Mouse (Mus musculus) cerebellum, postnatal 25 days (tissue): ENCODE data around the gene Zfp618.

ENCODE experiments used
- DNase-seq, 2 experiments: peaks; one replicate each; pipeline ENCODE4 v3.0.0; 2021; ENCODE audit warnings: mixed read lengths in 2 of 2

Zfp618 gene

DNA sequence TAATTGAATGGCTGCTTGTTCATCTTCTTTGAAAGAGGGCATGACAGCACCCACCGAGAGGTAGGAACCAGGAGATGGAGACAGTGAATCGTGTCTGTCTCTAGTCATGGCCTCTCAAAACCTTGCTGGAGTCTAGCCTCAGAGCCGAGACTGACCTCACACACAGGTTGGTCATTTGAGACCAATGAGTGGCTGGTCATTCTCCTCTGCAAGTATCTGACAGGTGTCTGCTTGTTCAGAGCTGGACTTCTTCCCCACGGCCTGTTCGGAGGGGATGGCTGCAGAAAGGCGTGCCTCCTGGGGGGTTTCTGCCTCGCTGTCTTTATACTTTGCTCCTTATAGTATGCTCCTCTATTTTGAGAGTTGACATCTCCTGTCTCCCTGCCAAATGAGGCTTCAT is 70.6 kb downstream of the Zfp618 start:
- DNase-seq = no peak

DNA sequence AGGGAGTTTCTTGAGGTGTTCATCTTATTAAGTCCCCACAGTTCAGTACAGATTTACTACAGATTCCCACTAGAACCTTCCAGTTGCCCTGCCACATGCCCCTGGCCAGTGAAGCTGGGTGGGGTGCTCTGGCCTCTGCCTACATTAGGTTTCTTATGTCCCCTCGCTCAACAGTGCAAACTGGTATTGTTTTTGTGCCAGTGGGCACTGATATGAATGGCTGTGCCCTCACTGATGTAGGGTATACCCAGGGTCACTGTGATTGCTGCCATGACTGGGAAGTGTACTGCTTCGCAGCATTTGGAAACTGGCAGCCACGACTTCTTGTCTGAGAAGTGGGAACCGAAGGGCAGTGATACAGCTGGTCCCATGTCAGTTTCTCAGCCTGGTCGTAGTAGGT is 71.4 kb downstream of the Zfp618 start:
- DNase-seq = no peak

DNA sequence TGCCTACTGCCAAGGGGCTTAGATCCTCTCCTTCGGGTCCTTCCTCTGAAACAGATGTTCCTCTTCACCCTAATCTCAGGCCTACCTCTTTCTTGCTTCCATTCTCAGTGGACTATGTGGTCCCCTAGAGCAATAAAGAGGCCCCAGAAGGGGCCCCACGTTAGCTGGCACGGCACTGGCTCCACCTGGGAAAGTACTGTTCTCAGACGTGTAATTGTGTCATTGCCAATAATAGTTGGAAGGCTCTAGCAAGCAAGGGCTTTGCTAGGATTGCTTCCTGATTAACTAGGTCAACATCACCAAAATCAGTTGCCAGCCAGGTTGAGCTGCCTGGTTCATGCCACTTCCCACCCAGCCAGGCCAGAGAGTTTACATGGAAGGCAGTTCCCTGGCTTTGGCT is 72.2 kb downstream of the Zfp618 start:
- DNase-seq = no peak

DNA sequence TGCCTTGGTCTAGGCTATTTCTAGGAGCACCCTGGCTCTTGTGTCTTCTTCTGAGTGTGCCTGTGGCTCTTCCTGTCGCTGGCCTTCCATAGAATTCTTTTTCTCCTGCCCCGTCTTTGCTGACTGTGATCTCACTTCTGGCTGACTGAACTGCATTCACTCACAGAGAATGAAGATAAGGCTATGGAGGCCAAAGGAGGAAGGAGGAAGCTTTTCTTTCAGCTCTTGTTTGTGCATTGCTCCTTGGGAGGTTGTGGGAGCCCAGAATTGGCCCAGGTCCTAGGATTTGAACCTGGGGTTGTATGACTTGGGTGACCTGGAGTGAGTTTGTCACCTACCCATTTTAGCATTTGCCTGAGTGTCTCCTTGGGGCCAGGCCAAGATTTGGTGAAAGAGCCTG is 72.9 kb downstream of the Zfp618 start:
- no peak for DNase-seq

DNA sequence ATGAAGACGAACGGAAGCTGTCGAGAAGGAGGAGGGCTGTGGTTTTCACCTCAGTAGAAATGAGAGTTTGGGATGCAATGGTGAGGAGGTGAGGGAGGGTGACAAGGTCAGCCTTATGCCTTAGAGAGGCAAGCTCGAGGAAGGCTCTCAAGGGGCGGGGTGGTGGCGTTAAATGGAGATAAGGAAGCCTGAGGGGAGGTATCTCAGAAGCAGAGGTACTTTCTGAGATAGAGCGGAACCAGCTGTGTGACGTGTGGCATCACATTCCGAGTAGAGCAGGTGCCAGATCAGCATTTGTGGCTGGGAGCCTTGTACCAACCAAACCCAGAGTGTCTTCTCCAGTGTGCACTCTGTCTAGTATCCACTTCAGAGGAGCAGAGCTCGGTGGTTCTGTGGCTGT is 73.6 kb downstream of the Zfp618 start:
- DNase-seq = no peak

DNA sequence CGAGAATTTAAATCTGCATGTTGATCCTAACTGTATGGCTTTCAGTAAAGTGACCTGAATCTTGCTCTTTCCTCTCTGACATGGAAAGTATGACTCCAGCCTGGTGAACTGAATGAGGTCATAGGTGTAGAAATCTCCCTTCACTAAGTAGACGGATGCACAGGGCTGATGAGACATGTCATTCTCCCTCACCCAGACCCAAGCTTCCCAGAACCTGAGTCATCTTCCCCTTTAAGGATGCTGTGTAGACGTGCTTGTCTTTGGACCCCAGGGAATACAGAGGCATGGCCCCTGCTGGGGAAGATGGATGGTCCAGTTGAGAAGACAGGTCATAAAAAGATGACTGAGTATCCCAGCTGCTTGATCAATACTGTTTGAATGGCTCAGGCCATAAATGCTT is 83.2 kb downstream of the Zfp618 start:
- DNase-seq = no peak

DNA sequence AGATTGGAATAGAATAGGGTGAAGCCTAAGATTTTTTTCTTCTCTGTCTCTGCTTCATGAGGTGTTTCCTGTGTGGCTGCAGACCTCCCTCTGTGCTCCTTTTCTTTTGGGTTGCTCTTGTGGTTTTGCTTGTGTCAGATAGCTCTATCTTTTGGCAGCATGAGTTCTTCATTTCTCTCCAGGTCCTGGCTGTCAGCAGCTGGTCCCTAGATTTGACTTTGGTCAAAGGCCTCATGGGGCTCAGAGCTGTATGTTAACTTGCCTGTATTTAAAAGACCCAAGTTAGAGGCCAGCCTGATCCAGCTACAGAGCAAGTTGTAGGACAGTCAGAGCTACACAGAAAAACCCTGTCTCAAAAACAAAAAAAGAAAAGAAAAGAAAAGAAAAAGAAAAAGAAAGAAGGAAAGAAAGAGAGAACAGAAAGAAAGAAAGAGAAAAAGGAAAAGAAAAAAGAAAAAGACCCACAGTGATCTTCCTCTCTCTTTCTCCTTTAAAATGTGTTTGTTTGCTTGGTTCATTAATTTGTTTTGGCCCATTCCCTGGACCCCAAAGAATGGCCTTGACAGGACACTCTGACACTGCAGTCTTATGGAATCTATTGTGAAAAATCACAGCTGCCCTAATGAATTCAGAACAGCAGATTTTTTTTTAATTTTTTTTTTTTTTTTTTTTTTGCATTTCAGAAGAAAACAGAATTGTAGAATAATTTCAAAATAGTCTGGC is 84.4 kb downstream of the Zfp618 start:
- no peak for DNase-seq

DNA sequence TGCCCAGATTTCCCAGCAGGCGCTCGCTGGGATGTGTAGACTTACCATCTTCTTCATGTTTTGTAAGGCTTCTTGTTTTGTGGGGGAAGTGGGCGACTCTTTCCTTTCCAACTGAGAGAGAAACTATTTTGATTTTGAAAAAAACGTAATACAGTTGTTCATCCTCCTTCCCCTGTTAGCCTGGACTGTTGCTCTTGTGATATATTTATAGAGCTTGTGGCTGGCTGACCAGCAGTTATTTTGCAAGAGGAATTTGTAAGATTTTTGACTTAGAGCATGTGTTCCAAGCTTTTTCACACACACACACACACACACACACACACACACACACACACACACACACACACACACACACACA is 84.9 kb downstream of the Zfp618 start:
- DNase-seq = no peak

DNA sequence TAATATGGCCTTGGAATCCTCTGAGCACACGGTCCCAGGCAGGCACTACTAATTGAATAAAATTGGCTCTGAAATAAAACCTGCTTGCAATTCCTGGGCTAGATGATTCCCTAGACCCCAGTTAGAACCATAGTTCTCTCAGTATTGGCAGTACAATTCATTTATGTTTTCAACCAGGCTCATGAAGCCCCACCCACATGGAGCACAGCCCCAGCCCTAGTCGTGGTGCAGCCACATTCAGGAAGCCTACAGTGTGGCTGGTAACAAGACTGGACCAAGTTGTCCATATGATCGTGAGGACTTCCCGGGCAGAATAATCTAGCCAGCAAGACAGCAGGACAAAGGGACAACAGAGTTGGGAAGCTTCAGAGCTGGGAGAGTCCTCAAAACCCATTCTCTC is 85.6 kb downstream of the Zfp618 start:
- no peak for DNase-seq

DNA sequence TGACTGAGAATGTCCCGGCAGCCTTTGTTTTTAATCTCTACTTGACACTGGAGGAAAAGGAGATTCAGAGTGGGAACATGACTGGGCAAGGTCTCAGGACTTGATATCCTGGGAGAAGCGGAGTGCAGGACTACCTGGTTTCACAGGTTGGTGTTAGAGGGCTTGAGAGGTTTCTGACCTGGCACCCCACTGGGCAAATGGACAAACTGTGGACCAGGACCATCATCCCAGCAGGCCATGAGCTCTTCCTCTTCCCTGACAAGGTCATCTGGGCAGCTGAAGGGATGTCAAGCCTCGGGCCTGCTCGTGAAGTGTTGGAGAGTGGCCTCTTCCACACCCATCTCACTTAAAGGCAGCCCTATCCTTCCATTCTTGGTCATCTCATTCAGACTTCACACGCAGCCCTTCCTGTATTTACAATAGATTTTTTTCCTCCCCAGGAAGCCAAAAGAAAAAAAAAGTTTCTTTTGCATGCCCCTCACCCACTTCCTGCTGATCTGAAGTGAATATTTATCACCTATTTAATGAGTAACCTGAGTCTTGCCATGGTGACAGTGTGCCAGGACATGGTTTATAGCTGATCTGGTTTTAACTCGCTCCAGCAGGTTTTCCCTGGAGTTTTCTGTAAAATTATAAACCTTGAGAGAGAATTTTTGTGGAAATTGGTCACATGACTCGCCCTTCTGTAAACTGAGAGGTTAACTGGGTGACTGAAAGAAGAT is 86.7 kb downstream of the Zfp618 start:
- DNase-seq = no peak

DNA sequence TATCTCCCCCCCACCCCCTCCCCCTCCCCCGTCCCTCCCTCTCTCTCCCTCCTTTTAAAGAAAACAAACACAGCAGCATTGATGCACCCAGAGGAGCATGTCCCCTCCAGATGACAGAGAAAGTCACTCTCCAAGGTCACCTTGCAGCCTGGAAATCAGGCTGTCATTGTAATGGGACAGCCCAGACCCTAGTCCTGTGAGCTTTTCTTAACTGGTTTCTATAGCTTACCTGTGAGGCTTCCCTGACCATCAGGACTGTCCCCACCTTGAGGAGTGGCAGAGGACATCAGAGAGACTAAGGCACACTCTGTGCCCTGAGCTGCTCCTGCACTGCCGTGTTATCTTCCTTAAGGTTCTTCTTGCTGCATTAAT is 87.3 kb downstream of the Zfp618 start:
- DNase-seq = no peak

DNA sequence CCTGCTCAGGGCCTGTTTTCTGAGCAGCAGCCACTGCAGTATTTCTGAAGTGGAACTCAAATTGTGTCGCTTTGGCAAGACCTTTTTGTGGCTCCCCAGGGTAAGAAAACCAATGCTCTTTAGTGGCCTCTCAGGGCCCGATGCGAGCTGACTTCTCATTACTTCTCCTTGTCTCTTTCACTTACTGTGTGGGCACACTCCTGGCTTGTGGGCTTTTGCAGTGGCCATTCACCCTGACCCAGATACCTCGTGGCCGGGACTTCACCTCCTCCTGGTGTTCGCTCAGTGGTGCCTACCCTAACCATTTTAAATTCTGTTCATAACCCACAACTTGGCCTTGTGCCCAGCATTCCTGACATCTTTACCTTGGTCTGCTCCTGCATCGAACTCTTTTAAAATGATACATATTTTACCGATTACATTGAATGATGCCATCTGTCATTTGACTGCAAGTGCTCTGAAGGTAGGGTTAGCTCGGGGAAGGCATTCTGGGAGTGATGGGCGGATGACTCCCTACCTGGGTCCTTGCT is 89.9 kb downstream of the Zfp618 start:
- peak in 1 of 2 experiments; percentile 2 for DNase-seq

DNA sequence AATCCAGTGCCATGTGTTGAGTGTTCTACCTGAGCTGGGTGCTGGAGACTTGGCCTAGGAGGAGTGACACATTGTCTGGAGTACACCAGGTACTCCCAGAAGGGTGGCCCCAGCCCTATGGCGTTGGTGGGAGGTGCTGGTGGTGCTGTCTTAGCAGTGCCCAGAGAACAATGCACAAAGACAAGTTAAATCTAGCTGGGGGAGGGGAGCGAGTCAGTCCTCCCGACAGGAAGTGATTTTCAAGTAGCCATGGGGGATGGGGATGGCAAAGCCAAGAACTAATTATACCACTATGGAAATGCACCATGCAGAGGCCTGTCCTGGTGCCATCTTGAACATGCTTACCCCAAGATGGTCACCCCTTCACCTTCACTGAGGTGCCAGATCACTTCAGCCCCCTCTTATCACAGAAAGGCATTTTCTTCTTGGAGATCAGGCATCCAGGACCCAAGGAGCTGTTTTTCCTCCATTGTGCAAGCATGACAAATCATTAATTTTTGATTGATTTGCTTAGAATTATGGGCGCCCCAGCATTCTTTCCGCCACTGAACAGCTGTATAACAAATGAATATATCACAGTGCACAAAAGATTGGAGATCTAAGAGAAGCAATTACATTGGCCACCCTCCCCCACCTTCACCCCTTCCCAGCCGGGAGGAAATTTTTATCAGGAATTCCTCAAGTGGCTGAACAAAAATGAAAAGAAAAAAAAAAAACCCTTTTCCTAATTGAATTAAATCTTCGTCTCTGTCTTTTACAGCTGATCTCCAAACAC is 91.5 kb downstream of the Zfp618 start:
- DNase-seq = peak in 1 of 2 experiments; percentile 2

DNA sequence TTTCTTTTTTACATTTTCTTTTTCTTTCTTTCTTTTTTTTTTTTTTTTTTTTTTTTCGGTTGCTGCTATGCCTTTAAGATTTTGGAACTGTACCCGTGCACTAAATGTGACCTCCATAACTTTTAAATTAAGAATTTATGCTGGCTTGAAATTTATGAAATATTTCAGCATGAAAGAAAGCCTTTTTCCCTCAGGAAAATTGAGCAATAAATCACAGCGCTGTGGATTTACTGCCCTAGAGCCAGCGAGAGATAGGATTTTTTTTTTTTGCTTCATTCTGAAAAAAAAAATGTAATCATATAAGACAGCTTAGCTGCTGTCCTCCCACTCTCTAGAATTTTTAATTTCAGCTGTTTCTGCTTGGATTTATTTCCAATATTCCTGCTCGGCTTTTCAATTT is 92.2 kb downstream of the Zfp618 start:
- DNase-seq = no peak

DNA sequence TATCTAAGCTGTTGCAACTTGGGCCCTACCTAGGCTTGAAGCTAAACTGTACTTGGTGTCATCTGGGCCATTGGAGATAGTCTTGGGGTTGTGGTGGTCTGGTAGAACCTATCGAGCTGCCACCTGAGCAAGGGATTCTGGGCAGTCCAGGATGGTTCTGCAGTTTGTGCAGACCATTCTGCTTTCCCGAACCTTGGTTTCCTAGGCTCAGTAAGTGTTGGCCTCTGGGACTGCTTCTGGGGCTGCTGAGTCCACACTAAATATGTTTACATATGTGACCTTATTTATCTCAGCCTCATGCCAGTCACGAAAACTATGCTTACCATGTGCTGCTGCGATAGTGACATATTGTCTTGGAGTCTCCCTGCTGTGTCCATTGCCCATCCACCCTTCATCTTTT is 93.3 kb downstream of the Zfp618 start:
- no peak for DNase-seq

DNA sequence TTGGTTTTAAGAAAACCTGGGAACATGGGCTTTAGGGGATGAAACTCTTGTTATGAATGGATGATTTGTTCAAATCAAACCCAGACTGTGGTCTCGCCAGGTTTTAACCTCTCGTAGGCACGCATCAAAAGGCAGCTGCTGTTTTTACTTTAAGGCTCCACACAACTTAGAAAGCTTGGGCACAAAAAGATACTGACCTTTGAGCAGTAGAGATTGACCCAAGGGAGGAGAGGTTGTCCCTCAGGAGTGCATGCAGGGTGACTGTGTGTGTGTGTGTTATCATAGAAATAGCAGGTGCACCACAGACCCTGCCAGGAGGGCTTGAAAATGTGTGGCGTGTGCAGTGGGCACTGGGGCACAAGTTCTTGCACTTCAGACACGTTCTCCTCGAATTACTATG is 95.0 kb downstream of the Zfp618 start:
- peak in 1 of 2 experiments; percentile 0 for DNase-seq

DNA sequence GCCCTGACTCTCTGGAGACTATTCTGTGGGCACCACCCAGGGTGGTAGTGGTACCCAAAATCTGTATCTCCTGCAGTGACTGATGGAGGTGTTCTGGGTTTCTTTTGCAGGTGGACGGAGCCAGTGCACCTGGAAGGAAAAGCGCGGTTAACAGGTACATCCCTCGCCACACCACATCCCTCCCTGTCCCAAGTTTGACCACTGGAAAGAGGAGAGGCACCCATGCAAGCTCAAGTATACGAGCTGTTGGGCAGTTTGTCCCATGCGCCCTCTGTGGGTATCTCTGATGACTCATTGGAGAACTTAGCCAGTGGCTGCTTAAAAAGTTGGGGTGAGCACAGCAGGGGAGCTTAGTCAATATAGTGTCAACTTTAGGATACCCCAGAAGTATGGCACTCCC is 96.0 kb downstream of the Zfp618 start:
- DNase-seq = peak in 1 of 2 experiments; percentile 2

DNA sequence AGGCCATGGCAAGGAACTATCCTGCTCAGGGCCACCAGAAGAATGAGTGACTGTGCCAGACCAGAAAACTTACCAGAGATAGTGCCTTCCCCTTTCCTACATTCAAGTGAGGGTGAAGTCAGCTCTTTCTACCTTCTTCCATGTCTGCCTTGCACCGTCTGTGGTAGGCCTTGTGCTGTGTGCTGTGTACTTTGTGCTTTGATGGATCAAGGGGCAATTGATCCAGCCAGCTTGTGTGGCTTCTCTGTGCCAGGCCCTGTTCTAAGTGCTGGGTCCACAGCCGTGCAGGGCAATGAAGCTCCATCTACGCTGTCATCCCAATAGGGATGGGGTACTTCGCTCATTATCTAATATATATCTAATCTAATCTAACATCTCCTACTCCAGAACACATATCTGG is 98.0 kb downstream of the Zfp618 start:
- DNase-seq = peak in 1 of 2 experiments; percentile 0

DNA sequence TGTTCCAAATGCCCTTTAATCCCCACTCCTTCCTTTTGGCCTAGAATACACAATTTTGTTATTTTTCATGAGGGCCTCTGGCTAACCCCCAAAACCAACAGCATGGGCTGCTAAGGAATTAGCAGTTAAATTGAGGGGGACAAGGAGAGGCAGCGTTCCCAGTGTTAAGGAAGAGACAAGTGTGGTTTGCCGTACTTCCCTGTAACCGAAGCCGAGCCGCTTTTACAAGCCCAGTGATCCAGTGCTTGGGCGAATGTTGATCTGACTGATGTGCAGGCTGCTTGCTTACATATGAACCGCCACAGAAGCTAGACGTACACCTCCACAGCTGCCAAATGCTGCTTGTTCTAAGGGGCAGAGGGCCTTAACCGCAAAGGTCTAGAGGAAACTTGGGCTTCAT is 99.5 kb downstream of the Zfp618 start:
- peak in 1 of 2 experiments; percentile 1 for DNase-seq

DNA sequence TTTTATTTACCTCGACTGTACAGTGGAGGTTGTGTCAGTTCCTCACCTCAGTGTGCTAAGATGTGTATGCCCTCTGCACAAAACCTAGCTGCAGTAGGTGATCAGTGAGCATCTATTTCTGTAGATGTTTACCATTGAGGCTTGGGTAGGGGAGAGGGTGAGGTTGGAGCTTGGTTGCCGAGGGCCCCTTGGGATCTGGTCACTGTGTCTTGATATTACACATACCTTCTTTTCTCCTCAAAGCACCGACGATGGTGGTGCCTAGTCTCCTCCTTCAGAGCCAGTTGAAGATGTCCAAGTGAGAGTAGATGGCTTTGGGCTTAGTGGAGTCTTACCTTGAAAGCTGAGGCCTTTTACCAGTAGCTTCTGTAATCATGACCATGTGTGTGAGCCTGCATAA is 101.4 kb downstream of the Zfp618 start:
- peak in 1 of 2 experiments; percentile 0 for DNase-seq

DNA sequence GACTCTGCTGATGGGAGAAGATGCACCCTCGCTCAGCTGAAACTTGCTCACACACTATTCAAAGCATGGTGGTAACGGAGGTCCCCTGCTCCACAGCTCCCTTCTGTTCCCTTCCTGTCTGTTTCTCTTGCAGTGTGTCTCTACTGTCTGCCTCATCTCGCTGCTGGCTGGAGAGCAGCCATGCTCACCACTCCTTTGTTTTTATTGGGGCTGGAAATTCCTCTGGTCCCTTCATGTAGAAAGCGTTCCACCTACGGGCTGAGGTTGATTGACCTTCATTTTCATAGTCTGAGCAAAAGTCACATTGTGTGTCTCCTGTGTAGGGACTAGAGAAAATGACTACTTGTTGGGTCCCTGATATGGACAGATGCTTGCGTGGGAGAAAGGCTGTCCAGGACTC is 102.4 kb downstream of the Zfp618 start:
- peak in 1 of 2 experiments; percentile 0 for DNase-seq

DNA sequence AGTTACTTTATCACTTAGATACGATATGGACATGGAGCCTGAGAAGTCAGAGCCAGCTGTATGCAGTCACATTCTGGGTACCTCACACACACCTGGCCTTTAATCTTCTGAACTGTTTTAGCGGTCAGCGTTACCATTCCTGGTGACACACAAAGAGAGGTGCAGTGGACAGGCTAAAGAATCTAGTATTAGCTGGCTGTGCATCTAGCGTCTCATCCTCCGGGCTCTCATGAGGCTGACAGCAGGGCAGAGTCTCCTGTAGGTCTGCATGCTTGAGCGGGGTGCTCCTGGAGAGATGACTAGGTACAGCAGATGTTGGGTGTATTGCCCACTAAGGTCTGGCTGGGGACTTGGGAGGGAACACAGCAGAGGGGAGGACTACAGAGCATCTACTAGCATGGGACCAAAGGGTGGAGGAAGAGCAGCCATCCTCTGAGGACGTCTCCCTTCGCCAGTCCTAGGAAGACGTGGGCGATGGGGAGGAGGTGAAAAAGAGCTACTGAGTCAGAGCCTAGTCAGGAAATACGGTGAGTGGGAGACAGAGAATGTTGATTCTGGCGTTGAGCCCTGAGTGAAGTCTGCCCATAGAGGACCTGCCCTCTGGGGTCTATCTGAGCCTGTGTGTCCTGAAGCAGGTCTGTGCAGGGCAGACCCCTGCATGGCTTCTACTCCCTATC is 103.3 kb downstream of the Zfp618 start:
- DNase-seq = no peak
